Mouse (Mus musculus): ENCODE results near the gene Hoxb6. TPM values are rescaled to one million over a fixed set of nuclear protein-coding genes. Genes with fewer than 3 reads are reported as not detected.

Hoxb6 gene
- total RNA-seq, 2 experiments from 2014 or later: not detected

- intact Hi-C loops (cut with DNase I): no loop called here
- no peak for DNase-seq
Measured at GRCm38 (mm10) chr11:96345893-96346806, 53.9 kb downstream of the Hoxb6 start.

GRCm38 (mm10) chr11:96346916-96347520, 54.7 kb downstream of the Hoxb6 start:
- intact Hi-C loops (cut with DNase I): no loop called here

GRCm38 (mm10) chr11:96347717-96348116, 55.4 kb downstream of the Hoxb6 start:
- intact Hi-C loops (cut with DNase I): no loop called here
- DNase-seq: no peak

More at GRCm38 (mm10) chr11:96346916-96347520, 54.7 kb downstream of the Hoxb6 start:
- no peak for DNase-seq

DNA sequence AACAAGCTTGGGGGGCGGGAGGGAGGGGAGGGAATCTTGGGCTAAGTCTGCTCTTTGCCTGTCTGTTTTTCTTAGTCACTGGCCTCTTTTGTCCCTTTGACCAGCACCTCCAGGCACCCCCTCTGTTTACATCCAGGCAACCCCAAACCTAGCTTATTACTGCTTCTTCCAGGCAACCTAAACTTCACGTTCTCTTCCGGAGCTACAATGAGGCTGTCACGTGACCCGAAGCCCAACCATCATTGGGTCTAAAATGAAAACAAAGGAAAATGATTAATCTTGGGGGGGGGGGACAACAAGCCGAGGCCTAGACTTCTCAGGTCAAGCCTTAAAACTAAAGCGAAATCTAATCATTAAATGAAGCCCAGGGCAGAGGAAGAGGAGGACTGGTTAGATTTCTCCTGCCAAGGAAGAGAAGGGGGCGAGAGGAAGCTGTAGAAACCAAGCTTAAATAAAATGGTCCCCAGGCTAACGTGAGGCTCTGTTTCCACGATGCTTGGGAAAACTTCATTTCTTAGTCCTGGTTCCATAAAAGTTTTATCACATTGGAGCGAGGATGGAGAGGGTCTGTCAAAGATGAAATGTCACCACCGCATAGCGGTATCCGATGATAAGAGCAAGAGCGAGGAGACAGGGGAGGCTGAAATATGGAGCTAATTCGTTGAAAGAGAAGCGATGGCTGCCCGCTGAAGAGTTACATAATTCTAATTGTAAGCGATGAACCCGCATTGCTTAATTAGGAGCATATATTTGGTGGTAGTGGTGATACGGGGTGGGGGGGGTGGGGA, 56.1 kb downstream of the Hoxb6 start:
- DNase-seq: no peak

GRCm38 (mm10) chr11:96348988-96349387, 56.7 kb downstream of the Hoxb6 start:
- intact Hi-C loops (cut with DNase I): no loop called here
- DNase-seq: no peak

More for the DNA sequence above, 56.1 kb downstream of the Hoxb6 start:
- intact Hi-C loops (cut with DNase I): no loop called here

- intact Hi-C loops (cut with DNase I): loop anchor here (5.0 to 10.0 kb wide), 2 partner anchors 58 to 165 kb away; no protein-coding TSS in a partner anchor
- no peak for DNase-seq
Measured at GRCm38 (mm10) chr11:96349491-96350340, 57.4 kb downstream of the Hoxb6 start.

GRCm38 (mm10) chr11:96350341-96350624, 58.0 kb downstream of the Hoxb6 start, which contains the start of gene Hoxb2:
Gene Hoxb2 (plus strand): TSS chr11:96350525.
- intact Hi-C loops (cut with DNase I): loop anchor here (5.0 to 10.0 kb wide), 2 partner anchors 57 to 165 kb away; no protein-coding TSS in a partner anchor
- DNase-seq: no peak

GRCm38 (mm10) chr11:96350791-96351190, 58.5 kb downstream of the Hoxb6 start:
- intact Hi-C loops (cut with DNase I): loop anchor here (5.0 to 10.0 kb wide), 2 partner anchors 57 to 166 kb away; no protein-coding TSS in a partner anchor
- DNase-seq: no peak

Small RNA genes lying within 50 kb of the gene (microRNA-seq; reads per million reads assigned to microRNA genes)
- gene Mir10a (1,905 to 2,262 reads per million in 2 experiments), gene Mir196a-1 (0 reads per million in 2 experiments)

Other genes starting within 250 kb of the Hoxb6 start
- gene Ube2z, start 227.1 kb upstream of the Hoxb6 start, total RNA-seq (2021): 10 to 100 TPM; 41.6 to 46.4 TPM
- gene Atp5g1, start 216.8 kb upstream of the Hoxb6 start, total RNA-seq (2021): 1,000 to 10,000 TPM; 2,962 to 2,967 TPM
- gene Calcoco2, start 180.5 kb upstream of the Hoxb6 start, total RNA-seq (2021): not detected
- gene Ttll6, start 158.7 kb upstream of the Hoxb6 start, total RNA-seq (2021): not detected
- gene Hoxb13, start 98.2 kb upstream of the Hoxb6 start, total RNA-seq (2021): not detected
- not detected for gene Hoxb9, start 21.0 kb upstream of the Hoxb6 start, total RNA-seq (2021)
- not detected for gene Hoxb8, start 10.6 kb upstream of the Hoxb6 start, total RNA-seq (2021)
- not detected for gene Hoxb7, start 5.9 kb upstream of the Hoxb6 start, total RNA-seq (2021)
- under 1 TPM; 0.45 to 0.62 TPM for gene Hoxb5, start 10.9 kb downstream of the Hoxb6 start, total RNA-seq (2021)
- gene Hoxb4, start 25.8 kb downstream of the Hoxb6 start, total RNA-seq (2021): 1 to 10 TPM; 1.1 TPM
- 1 to 10 TPM; 1.1 TPM for gene Hoxb3, start 30.9 kb downstream of the Hoxb6 start, total RNA-seq (2021)
- 1 to 10 TPM; 1.6 to 1.7 TPM for gene Hoxb2, start 58.0 kb downstream of the Hoxb6 start, total RNA-seq (2021)
- not detected for gene Hoxb1, start 73.3 kb downstream of the Hoxb6 start, total RNA-seq (2021)
- under 1 TPM; 0.47 to 0.91 TPM for gene Skap1, start 172.1 kb downstream of the Hoxb6 start, total RNA-seq (2021)

All from heart, postnatal 10 days (tissue).